12 mouse cellular contexts compared by ENCODE assay signal in genomic region chr13:54257580-54258223, GRCm38 (mm10).
DNase-seq lines count a peak whose midpoint lies in the region.
"Had no signal": no experiment of that assay in that cellular context is flagged by ENCODE, and none has a peak within 500 bp of the region (broad histone marks: within the 10 kb centered on the region; RNA-seq: fewer than 3 reads in every experiment).

No protein-coding gene starts in this region.

- intact Hi-C loops in left cerebral cortex, postnatal 14 days (cut with DNase I), result no loop called here
- intact Hi-C loops in heart, postnatal 10 days (cut with DNase I), result no loop called here

- peak; percentile 8 for DNase-seq in embryo, embryonic 10 days (ENCODE audit: low spot score)
- no peak for DNase-seq in embryo, embryonic 10.5 days (ENCODE audit: low spot score)
- peak; percentile 61 for DNase-seq in layer of hippocampus, adult 9-11 months
- no peak for DNase-seq in layer of hippocampus, adult 9-10 months (ENCODE audit: low spot score)
- DNase-seq in left cerebral cortex, postnatal 14 days (ENCODE audit: low spot score in 2 of 2), result peak; percentile 70 to 82
- peak; percentile 76 to 79 for DNase-seq in right cerebral cortex, adult 2 months (ENCODE audit: low spot score in 2 of 2)
- no peak for DNase-seq in kidney, adult 18-20 months
- DNase-seq in heart, postnatal 10 days, result no peak
- DNase-seq: cerebellum, adult 8-10 months; kidney, postnatal 10 days; lung, adult 2 months; thymus, adult 18-20 months had no signal

Comparison
In these comparisons a context has a peak if more than half of its experiments do, and no peak if none do; other contexts are left out.
1. DNase-seq: peak in embryo, embryonic 10 days (single experiment), layer of hippocampus, adult 9-11 months (single experiment), left cerebral cortex, postnatal 14 days (2 of 2) and right cerebral cortex, adult 2 months (2 of 2); none in embryo, embryonic 10.5 days (single experiment), layer of hippocampus, adult 9-10 months (single experiment), kidney, adult 18-20 months (single experiment) and heart, postnatal 10 days (0 of 2).